Mouse (Mus musculus): ENCODE results near the gene Ankrd52. TPM values are rescaled to one million over a fixed set of nuclear protein-coding genes. Genes with fewer than 3 reads are reported as not detected.
A peak's percentile ranks its signal among the peaks of the same experiment; 100 is the strongest.

Gene Ankrd52
- polyA plus RNA-seq, 1 experiment from 2014 or later = 9.9 TPM

- Histone ChIP-seq H3K4me1 (ENCODE audit: control insufficient read depth, insufficient read depth, low read length) (peaks cover 10% of the 10 kb centered on the region), H3K4me3 (ENCODE audit: low read depth, low read length) (peak overlapping the region; percentile 74), H3K36me3 (ENCODE audit: control insufficient read depth, insufficient read depth, low read length) (peaks cover 15% of the 10 kb centered on the region), H3K4me2 (ENCODE audit: low read length) (peak overlapping the region; percentile 85), H3K9me3 (replicated peaks; ENCODE audit: control insufficient read depth, low read length, poor library complexity, severe bottlenecking) (no peaks in the 10 kb centered on the region), H3K27ac (ENCODE audit: low read length) (peak overlapping the region; percentile 97), H3K9ac (ENCODE audit: low read depth, low read length) (peak overlapping the region; percentile 78), H3K27me3 (ENCODE audit: control insufficient read depth, insufficient read depth, low read depth, low read length) (no peaks in the 10 kb centered on the region)
- WGBS = 12% methylated on average over 19 of the region's 19 CpGs
- ATAC-seq = no peak; the same call in 1 of the 2 replicates
Observed at GRCm38 (mm10) chr10:128367899-128368401, 9.0 kb upstream of the Ankrd52 start.

GRCm38 (mm10) chr10:128368402-128369217, 8.3 kb upstream of the Ankrd52 start, which contains the start of gene Coq10a:
Gene Coq10a, minus strand, starts transcription at chr10:128368997.
- Histone ChIP-seq H3K4me2 (ENCODE audit: low read length) (peak within 1 kb of the TSS; percentile 85), H3K27me3 (ENCODE audit: control insufficient read depth, insufficient read depth, low read depth, low read length) (no peaks in the 10 kb centered on the region), H3K4me3 (ENCODE audit: low read depth, low read length) (peak within 1 kb of the TSS; percentile 74), H3K36me3 (ENCODE audit: control insufficient read depth, insufficient read depth, low read length) (peaks cover 10% of the 10 kb centered on the region), H3K27ac (ENCODE audit: low read length) (peak within 1 kb of the TSS; percentile 97), H3K4me1 (ENCODE audit: control insufficient read depth, insufficient read depth, low read length) (peaks cover 10% of the 10 kb centered on the region), H3K9ac (ENCODE audit: low read depth, low read length) (peak within 1 kb of the TSS; percentile 78), H3K9me3 (replicated peaks; ENCODE audit: control insufficient read depth, low read length, poor library complexity, severe bottlenecking) (no peaks in the 10 kb centered on the region)
- peak; percentile 95 for ATAC-seq
- under 1% methylated on average over 87 of the region's 87 CpGs for WGBS

GRCm38 (mm10) chr10:128369218-128369543, 7.7 kb upstream of the Ankrd52 start:
- WGBS = 3% methylated on average over 9 of the region's 9 CpGs

GRCm38 (mm10) chr10:128369599-128369998, 7.3 kb upstream of the Ankrd52 start:
- peak overlapping the region; percentile 74 for H3K4me3 ChIP-seq (ENCODE audit: low read depth, low read length)
- H3K4me2 ChIP-seq (ENCODE audit: low read length) = peak overlapping the region; percentile 85
- WGBS = 78% methylated on average over 6 of the region's 6 CpGs
- peaks cover 4% of the 10 kb centered on the region; the same call in 1 of the 2 replicates for H3K36me3 ChIP-seq (ENCODE audit: control insufficient read depth, insufficient read depth, low read length)
- H3K9ac ChIP-seq (ENCODE audit: low read depth, low read length) = peak overlapping the region; percentile 78; the same call in 1 of the 2 replicates
- no peaks in the 10 kb centered on the region for H3K9me3 ChIP-seq (replicated peaks; ENCODE audit: control insufficient read depth, low read length, poor library complexity, severe bottlenecking)
- ATAC-seq = no peak
- peak overlapping the region; percentile 97 for H3K27ac ChIP-seq (ENCODE audit: low read length)
- H3K27me3 ChIP-seq (ENCODE audit: control insufficient read depth, insufficient read depth, low read depth, low read length) = no peaks in the 10 kb centered on the region
- H3K4me1 ChIP-seq (ENCODE audit: control insufficient read depth, insufficient read depth, low read length) = peaks cover 10% of the 10 kb centered on the region

More at GRCm38 (mm10) chr10:128369218-128369543, 7.7 kb upstream of the Ankrd52 start:
- ATAC-seq = no peak
- Histone ChIP-seq H3K9me3 (replicated peaks; ENCODE audit: control insufficient read depth, low read length, poor library complexity, severe bottlenecking) (no peaks in the 10 kb centered on the region), H3K4me1 (ENCODE audit: control insufficient read depth, insufficient read depth, low read length) (peaks cover 10% of the 10 kb centered on the region), H3K4me3 (ENCODE audit: low read depth, low read length) (peak overlapping the region; percentile 74), H3K4me2 (ENCODE audit: low read length) (peak overlapping the region; percentile 85), H3K9ac (ENCODE audit: low read depth, low read length) (peak overlapping the region; percentile 78), H3K27ac (ENCODE audit: low read length) (peak overlapping the region; percentile 97), H3K36me3 (ENCODE audit: control insufficient read depth, insufficient read depth, low read length) (peaks cover 8% of the 10 kb centered on the region; the same call in 1 of the 2 replicates), H3K27me3 (ENCODE audit: control insufficient read depth, insufficient read depth, low read depth, low read length) (no peaks in the 10 kb centered on the region)

- Histone ChIP-seq H3K36me3 (ENCODE audit: control insufficient read depth, insufficient read depth, low read length) (peaks cover 2% of the 10 kb centered on the region; the same call in 1 of the 2 replicates), H3K9ac (ENCODE audit: low read depth, low read length) (no peak overlapping the region), H3K4me1 (ENCODE audit: control insufficient read depth, insufficient read depth, low read length) (peaks cover 10% of the 10 kb centered on the region)
Observed at GRCm38 (mm10) chr10:128370021-128370420, 6.9 kb upstream of the Ankrd52 start.

GRCm38 (mm10) chr10:128370601-128371000, 6.3 kb upstream of the Ankrd52 start:
- no peak for ATAC-seq
- no peak overlapping the region for H3K4me3 ChIP-seq (ENCODE audit: low read depth, low read length)
- H3K4me1 ChIP-seq (ENCODE audit: control insufficient read depth, insufficient read depth, low read length) = peaks cover 10% of the 10 kb centered on the region
- no peak overlapping the region for H3K4me2 ChIP-seq (ENCODE audit: low read length)
- H3K36me3 ChIP-seq (ENCODE audit: control insufficient read depth, insufficient read depth, low read length) = no peaks in the 10 kb centered on the region
- WGBS = 64% methylated on average over 4 of the region's 4 CpGs
- no peak overlapping the region for H3K27ac ChIP-seq (ENCODE audit: low read length)
- H3K9me3 ChIP-seq (replicated peaks; ENCODE audit: control insufficient read depth, low read length, poor library complexity, severe bottlenecking) = no peaks in the 10 kb centered on the region
- no peaks in the 10 kb centered on the region for H3K27me3 ChIP-seq (ENCODE audit: control insufficient read depth, insufficient read depth, low read depth, low read length)
- H3K9ac ChIP-seq (ENCODE audit: low read depth, low read length) = no peak overlapping the region

More at GRCm38 (mm10) chr10:128370021-128370420, 6.9 kb upstream of the Ankrd52 start:
- no peak for ATAC-seq
- Histone ChIP-seq H3K4me2 (ENCODE audit: low read length) (no peak overlapping the region), H3K27ac (ENCODE audit: low read length) (no peak overlapping the region), H3K27me3 (ENCODE audit: control insufficient read depth, insufficient read depth, low read depth, low read length) (no peaks in the 10 kb centered on the region), H3K4me3 (ENCODE audit: low read depth, low read length) (no peak overlapping the region), H3K9me3 (replicated peaks; ENCODE audit: control insufficient read depth, low read length, poor library complexity, severe bottlenecking) (no peaks in the 10 kb centered on the region)
- 63% methylated on average over 5 of the region's 6 CpGs for WGBS

- WGBS = 82% methylated on average over 5 of the region's 5 CpGs
- H3K36me3 ChIP-seq (ENCODE audit: control insufficient read depth, insufficient read depth, low read length) = no peaks in the 10 kb centered on the region
- no peaks in the 10 kb centered on the region for H3K9me3 ChIP-seq (replicated peaks; ENCODE audit: control insufficient read depth, low read length, poor library complexity, severe bottlenecking)
- H3K4me1 ChIP-seq (ENCODE audit: control insufficient read depth, insufficient read depth, low read length) = peaks cover 17% of the 10 kb centered on the region
- no peak for ATAC-seq
- no peak overlapping the region for H3K27ac ChIP-seq (ENCODE audit: low read length)
- no peaks in the 10 kb centered on the region for H3K27me3 ChIP-seq (ENCODE audit: control insufficient read depth, insufficient read depth, low read depth, low read length)
- no peak overlapping the region for H3K4me2 ChIP-seq (ENCODE audit: low read length)
- H3K4me3 ChIP-seq (ENCODE audit: low read depth, low read length) = no peak overlapping the region
- H3K9ac ChIP-seq (ENCODE audit: low read depth, low read length) = no peak overlapping the region
Observed at GRCm38 (mm10) chr10:128372142-128372541, 4.8 kb upstream of the Ankrd52 start.

GRCm38 (mm10) chr10:128372989-128373748, 3.7 kb upstream of the Ankrd52 start:
- Histone ChIP-seq H3K36me3 (ENCODE audit: control insufficient read depth, insufficient read depth, low read length) (no peaks in the 10 kb centered on the region), H3K4me3 (ENCODE audit: low read depth, low read length) (no peak overlapping the region), H3K27ac (ENCODE audit: low read length) (no peak overlapping the region), H3K9ac (ENCODE audit: low read depth, low read length) (no peak overlapping the region), H3K4me1 (ENCODE audit: control insufficient read depth, insufficient read depth, low read length) (peaks cover 13% of the 10 kb centered on the region), H3K27me3 (ENCODE audit: control insufficient read depth, insufficient read depth, low read depth, low read length) (no peaks in the 10 kb centered on the region), H3K4me2 (ENCODE audit: low read length) (no peak overlapping the region), H3K9me3 (replicated peaks; ENCODE audit: control insufficient read depth, low read length, poor library complexity, severe bottlenecking) (no peaks in the 10 kb centered on the region)
- no peak for ATAC-seq
- 87% methylated on average over 6 of the region's 6 CpGs for WGBS

All from midbrain, embryonic 16.5 days (tissue).